Mouse (Mus musculus): ENCODE data around the gene Rtkn. TPM values are rescaled to one million over a fixed set of nuclear protein-coding genes. Genes with fewer than 3 reads are reported as not detected.

Rtkn gene
- total RNA-seq (2023): not detected

DNA sequence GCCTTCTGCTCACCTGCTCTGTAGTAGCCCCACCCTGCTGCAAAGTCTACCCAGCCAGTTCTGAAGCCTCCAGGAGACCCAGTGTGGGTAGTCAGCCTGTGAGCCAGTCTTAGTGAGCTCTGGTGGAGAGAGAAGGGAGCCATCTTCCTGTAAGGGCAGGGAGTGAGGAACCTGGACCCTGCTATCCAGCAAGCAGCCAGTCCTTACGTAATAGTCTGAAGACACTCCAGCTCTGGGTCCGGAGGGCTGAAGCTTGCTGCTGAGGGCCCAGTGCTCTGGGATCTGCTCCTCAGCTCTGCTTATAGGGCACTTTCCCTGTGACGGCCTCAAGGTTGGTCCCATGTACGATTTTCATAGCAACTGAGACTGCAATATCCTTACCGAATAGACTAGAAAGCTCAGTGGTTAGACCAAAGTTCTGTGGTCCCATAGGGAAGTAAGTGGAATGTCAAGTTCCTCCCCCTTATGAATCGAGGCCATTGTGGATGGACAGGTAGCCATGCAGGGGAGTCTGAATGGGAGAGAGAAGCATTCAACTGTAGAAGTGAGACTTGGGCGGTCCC lies at the start of gene Rtkn:
Gene Rtkn, plus strand, starts transcription at position 513 of the 563 bp plus-strand sequence.

DNA sequence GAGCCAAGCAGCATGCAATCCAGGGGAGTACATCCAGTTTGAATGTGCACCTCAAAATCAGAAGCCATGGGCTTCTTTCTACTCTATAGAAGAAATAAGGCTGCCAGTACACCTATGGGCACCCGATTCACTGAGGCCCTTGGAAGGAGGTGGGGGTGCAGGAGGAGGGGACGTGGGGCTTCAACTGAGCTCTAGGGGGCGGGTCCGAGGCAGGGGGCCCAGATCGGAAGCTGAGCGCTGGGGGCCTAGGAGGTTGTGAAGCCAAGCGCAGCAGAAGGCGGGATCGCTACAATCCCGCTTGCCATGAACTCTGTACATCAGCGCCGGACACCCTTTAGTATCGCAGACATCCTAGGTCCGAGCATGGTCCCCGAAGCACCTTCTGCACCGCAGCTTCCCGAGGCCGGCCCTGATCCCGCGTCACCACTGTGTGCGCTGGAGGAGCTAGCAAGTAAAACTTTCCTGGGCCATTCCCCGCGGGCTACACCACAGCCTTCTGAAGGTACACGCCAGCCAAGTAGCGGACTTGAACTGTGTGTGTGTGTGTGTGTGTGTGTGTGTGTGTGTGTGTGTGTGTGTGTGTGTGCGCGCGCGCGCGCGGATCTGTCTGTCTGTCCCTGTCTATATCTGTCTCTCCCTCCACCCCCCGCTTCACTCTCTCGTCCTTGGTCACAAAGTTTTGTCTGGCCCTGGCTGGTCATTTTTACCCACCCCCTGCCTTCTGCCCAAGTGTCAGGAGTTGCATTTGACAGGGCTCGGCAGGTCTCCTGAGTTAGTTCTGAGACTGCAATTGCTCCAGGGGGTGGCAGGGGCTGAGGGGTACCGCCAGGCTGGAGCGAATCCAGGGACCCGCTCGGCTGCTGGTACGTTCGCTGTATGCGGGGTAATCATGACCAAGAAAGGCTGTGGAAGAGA lies 48.9 kb upstream of the Rtkn start, which contains the start of gene Lbx2:
Gene Lbx2, plus strand, starts transcription at position 247 of the 915 bp plus-strand sequence.

DNA sequence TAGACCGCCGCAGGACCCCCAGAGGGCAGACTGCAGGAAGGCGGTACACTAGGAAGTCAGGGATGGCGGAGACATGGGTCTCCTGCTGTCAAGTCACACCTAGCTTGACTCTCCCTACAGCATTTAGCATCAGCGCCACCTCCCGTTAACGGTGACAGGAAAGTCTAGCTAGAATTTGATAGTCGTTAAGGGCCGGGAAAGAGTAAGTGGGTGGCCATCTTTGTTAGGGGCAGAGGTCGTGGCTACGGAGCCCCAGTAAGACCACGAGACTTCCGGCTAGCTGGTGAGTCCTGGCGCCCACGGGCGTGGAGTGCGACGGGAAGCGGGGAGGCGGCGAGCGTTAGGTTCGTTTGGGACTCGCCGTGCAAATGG lies 34.0 kb upstream of the Rtkn start, which contains the start of the genes Ccdc142 and Gm42688:
Gene Ccdc142, plus strand, starts transcription at position 286 of the 372 bp plus-strand sequence.
Gene Gm42688, plus strand, starts transcription at position 302 of the 372 bp plus-strand sequence.

DNA sequence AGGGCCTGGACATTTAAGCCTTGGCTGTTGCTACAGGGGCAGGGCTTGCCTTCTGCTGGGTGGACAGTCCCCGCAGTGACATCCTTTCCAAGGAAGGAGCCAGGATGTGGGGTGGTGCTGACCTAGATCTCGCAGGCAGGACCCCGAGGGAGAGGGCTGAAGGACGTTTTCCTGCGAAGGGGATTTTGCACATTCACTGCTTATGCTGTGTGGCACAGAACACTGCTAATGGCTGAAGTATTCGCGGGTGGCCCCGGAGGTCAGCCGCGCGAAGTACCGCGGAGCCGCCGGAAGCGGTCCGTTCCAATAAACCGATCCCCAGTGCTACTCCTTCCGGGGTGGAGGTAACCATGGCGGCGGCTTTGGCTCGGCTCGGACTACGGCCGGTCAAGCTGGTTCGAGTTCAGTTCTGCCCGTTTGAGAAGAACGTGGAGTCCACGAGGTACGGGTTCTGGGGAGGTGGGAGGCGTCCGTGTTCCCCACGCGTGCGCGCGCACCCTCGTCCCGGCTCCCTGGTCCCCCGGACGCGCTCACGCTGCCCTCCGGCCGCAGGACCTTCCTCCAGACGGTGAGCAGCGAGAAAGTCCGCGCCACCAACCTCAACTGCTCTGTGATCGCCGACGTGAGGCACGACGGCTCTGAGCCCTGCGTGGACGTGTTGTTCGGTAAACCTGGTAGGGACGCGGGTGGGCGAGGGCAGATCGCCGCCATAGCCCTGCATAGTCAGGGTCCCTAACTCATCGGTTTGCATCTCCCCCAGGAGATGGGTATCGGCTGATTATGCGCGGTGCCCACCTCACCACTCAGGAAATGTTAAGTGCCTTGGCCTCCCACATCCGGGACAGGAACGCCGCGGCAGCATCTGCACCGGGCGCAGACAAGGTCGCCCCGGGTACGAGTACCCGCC lies 26.2 kb upstream of the Rtkn start, which contains the start of gene Mrpl53:
Gene Mrpl53, plus strand, starts transcription at position 279 of the 907 bp plus-strand sequence.

DNA sequence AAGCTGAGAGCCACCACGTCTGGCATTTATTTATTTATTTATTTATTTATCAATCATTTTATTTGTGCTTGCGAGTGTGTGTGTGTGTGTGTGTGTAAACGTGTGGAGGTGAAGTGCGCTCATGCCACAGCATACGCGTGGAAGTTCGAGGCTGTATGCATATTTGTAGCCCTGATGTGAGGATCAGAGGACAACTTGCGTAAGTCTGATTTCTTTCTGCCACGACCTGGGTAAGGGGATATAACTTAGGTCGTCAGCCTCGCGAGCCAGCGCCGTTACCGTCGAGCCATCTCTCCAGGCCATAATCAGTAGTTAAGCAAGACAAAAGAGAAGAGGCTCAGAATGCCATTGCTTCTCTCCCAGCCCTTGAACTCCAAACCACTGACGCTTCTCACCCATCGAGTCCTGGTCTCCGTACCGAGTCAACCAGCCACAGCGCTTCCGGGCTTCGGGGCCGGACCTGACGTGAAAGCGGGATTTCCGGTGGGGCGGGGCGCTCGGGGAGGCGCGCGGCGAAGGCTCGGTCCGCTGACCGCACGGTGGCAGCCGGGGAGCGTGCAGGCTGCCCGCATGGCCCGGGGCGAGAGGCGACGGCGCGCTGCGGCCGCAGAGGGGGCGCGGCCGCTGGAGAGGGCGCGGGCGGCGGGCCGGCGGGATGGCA lies 20.1 kb upstream of the Rtkn start, which contains the start of gene Mogs:
Gene Mogs, plus strand, starts transcription at position 486 of the 661 bp plus-strand sequence.

DNA sequence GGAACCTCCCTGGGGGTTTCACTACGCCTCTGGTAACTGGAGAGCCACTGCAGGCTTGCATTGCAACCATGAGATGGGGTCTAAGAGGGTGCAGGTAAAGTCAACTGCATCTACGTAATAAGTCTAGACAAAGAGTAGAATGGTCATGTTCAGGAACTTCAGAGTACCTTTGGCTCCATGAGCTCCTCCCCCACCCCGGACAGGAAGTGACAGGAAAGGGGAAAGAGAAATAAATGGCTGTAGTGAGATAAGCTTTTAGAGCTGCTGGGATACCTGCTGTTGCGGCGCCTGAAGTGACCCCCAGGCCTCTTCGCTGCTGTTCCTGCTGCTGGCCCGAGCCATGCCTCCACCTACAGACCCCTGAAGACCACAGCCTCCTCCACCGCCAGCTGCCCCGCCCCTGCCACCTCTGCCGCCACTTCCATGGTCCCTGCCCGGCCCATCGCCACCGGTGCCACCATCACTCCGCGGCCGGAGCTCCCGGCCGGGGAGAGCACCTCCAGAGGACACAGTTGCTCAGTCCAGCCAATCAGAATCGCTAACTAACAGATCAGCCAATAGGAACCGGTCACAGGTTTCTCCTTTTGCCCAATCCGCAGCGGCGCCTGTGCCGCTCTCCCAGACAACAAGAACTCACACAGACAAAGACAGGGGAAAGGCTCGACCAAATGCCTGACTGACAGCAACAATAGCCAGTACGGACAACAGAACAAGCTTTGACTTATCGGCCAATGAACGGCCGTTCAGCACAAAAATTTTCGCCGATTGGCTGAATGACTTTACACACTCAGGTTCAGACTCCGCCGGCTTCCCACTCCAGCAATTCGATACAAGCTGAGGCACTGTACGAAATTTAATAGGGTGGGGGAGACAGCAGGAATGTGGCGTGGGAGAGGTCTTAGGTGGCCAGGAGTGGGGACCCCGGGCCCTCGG lies 14.1 kb upstream of the Rtkn start, which contains the start of gene Wbp1:
Gene Wbp1, minus strand, starts transcription at position 630 of the 933 bp plus-strand sequence.

DNA sequence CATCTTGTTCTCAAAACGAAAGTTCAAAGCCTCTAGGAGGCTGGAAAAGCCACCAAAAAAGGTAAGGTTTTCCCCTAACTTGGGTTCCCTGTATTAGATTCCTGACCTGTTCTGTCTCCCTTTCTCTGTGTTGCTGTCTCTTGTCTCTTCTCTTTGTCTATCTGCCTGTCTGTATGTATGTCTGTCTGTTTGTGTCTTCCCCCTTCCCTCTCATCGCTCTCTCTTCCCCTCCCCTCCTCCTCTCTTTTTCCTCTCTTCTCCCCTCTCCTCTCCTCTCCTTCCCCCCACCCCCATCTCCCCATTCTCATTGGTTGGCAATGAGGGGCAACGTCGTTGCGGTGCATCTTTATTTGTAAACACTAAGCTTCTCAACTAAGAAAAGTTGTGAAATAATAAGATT lies 9.9 kb upstream of the Rtkn start, which contains the start of gene Ino80b:
Gene Ino80b, minus strand, starts transcription at position 101 of the 400 bp plus-strand sequence.

DNA sequence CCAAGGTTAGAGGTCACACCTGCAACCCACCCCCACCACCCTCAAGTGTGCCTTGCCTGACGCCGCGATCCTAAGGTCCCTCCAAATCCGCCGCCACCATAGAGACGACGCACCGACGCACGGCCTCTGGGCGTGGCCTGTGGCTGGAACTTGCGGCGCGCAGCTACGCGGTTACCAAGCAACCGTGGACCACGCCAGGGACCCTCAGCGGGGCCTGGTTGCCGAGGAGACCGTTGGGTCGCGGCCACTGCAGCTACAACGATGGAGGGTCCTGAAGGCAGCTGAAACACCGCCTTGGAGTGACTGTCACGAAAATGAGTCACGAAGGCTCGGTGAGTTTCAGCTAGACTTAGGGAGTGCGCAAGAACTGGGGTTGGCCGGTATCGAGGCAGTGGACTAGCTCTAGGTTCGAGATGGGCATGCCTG lies 21.0 kb downstream of the Rtkn start, which contains the start of the genes Wdr54 and 1700003E16Rik:
Gene Wdr54, minus strand, starts transcription at position 139 of the 426 bp plus-strand sequence.
Gene 1700003E16Rik, plus strand, starts transcription at position 146 of the 426 bp plus-strand sequence.

DNA sequence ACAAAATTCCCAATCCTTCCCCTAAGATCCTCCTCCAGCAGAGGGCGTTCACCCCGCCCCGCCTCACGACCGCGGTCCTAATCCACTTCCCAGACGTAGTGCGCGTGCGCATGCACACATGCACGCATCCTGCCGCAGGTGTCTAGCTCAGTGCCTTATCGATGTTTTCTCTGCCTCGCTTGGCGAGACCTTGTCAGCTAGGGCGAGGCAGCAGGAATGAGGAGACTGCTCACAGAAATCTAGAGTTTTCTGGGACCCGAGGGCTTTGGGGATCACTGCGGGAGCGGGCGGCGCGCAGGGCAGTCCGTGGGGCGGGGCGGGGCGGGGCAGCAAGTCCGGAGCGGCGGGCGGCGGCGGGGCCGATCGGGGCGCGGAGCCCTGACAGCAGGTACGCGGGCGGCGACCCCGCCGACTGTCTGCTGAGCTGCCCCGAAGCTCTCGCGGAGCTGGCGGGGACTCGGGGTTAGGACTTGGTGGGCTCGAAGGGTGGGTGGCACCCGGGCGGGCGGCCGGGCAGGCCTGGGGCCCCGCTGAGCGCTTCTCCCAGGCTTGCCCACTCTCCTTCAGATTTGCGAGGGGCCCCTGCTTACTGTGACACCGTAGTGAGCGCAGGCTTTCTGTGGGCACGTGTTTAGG lies 30.5 kb downstream of the Rtkn start, which contains the start of gene Dctn1:
Gene Dctn1, plus strand, starts transcription at position 314 of the 636 bp plus-strand sequence.

Other genes starting within 250 kb of the Rtkn start
- gene Sema4f, start 195.7 kb upstream of the Rtkn start, total RNA-seq (2023): 21.0 TPM
- not detected for gene M1ap, start 188.6 kb upstream of the Rtkn start, total RNA-seq (2023)
- gene Dok1, start 102.0 kb upstream of the Rtkn start, total RNA-seq (2023): 15.5 TPM
- gene Loxl3, start 101.3 kb upstream of the Rtkn start, total RNA-seq (2023): 1.2 TPM
- 383 TPM for gene Aup1, start 80.9 kb upstream of the Rtkn start, total RNA-seq (2023)
- gene Htra2, start 80.2 kb upstream of the Rtkn start, total RNA-seq (2023): 34.5 TPM
- 15.3 TPM for gene Dqx1, start 77.6 kb upstream of the Rtkn start, total RNA-seq (2023)
- not detected for gene Tlx2, start 65.2 kb upstream of the Rtkn start, total RNA-seq (2023)
- gene Pcgf1, start 57.6 kb upstream of the Rtkn start, total RNA-seq (2023): 28.6 TPM
- gene Lbx2, start 49.1 kb upstream of the Rtkn start, total RNA-seq (2023): not detected
- gene Ccdc142, start 33.9 kb upstream of the Rtkn start, total RNA-seq (2023): 12.8 TPM
- gene Gm42688, start 33.8 kb upstream of the Rtkn start, total RNA-seq (2023): 8.3 TPM
- gene Mrpl53, start 26.4 kb upstream of the Rtkn start, total RNA-seq (2023): 28.2 TPM
- 34.1 TPM for gene Mogs, start 20.0 kb upstream of the Rtkn start, total RNA-seq (2023)
- gene Wbp1, start 13.9 kb upstream of the Rtkn start, total RNA-seq (2023): 41.6 TPM
- gene Ino80b, start 10.0 kb upstream of the Rtkn start, total RNA-seq (2023): 28.5 TPM
- 0.53 TPM for gene Wdr54, start 20.9 kb downstream of the Rtkn start, total RNA-seq (2023)
- not detected for gene 1700003E16Rik, start 20.9 kb downstream of the Rtkn start, total RNA-seq (2023)
- 127 TPM for gene Dctn1, start 30.5 kb downstream of the Rtkn start, total RNA-seq (2023)
- gene Slc4a5, start 84.4 kb downstream of the Rtkn start, total RNA-seq (2023): not detected
- gene Mthfd2, start 190.4 kb downstream of the Rtkn start, total RNA-seq (2023): 48.9 TPM
- 97.1 TPM for gene Mob1a, start 190.6 kb downstream of the Rtkn start, total RNA-seq (2023)
- 28.4 TPM for gene Bola3, start 213.7 kb downstream of the Rtkn start, total RNA-seq (2023)

All from CD4-positive naive resting alpha-beta T cell, adult 57 days (primary cell).